Mouse (Mus musculus): ENCODE measurements around the gene Zfr2. TPM values are rescaled to one million over a fixed set of nuclear protein-coding genes. Genes with fewer than 3 reads are reported as not detected.
A peak's percentile ranks its signal among the peaks of the same experiment; 100 is the strongest.

The Zfr2 gene
- polyA plus RNA-seq, 1 experiment from 2014 or later: 19.5 TPM

- peaks cover 47% of the 10 kb centered on the region for H3K4me1 ChIP-seq
- under 1% methylated on average over 75 of the region's 80 CpGs for WGBS
These were observed 59.8 kb downstream of the Zfr2 start, which contains the start of gene Pip5k1c for GRCm38 (mm10) chr10:81292554-81293333. Pip5k1c (plus strand) TSS chr10:81292963.

GRCm38 (mm10) chr10:81293334-81294030 lies 60.5 kb downstream of the Zfr2 start:
- peak overlapping the region; percentile 95 for H3K9ac ChIP-seq (replicated peaks)
- peak overlapping the region; percentile 74 for H3K4me2 ChIP-seq (replicated peaks)
- peak; percentile 24 for ATAC-seq (replicated peaks)
- no peaks in the 10 kb centered on the region for H3K9me3 ChIP-seq
- 3% methylated on average over 25 of the region's 25 CpGs for WGBS
- peak overlapping the region; percentile 95 for H3K27ac ChIP-seq (replicated peaks)
- no peaks in the 10 kb centered on the region; the same call in 1 of the 2 replicates for H3K27me3 ChIP-seq
- H3K4me1 ChIP-seq: peaks cover 47% of the 10 kb centered on the region
- H3K4me3 ChIP-seq: peak overlapping the region; percentile 97
- H3K36me3 ChIP-seq: no peaks in the 10 kb centered on the region

More at GRCm38 (mm10) chr10:81292554-81293333, 59.8 kb downstream of the Zfr2 start, which contains the start of gene Pip5k1c:
- Histone ChIP-seq H3K27ac (replicated peaks) (peak within 1 kb of the TSS; percentile 95), H3K27me3 (no peaks in the 10 kb centered on the region; the same call in 1 of the 2 replicates), H3K36me3 (no peaks in the 10 kb centered on the region), H3K9ac (replicated peaks) (peak within 1 kb of the TSS; percentile 95), H3K9me3 (no peaks in the 10 kb centered on the region), H3K4me3 (peak within 1 kb of the TSS; percentile 97), H3K4me2 (replicated peaks) (peak within 1 kb of the TSS; percentile 74)
- peak; percentile 95 for ATAC-seq (replicated peaks)

DNA sequence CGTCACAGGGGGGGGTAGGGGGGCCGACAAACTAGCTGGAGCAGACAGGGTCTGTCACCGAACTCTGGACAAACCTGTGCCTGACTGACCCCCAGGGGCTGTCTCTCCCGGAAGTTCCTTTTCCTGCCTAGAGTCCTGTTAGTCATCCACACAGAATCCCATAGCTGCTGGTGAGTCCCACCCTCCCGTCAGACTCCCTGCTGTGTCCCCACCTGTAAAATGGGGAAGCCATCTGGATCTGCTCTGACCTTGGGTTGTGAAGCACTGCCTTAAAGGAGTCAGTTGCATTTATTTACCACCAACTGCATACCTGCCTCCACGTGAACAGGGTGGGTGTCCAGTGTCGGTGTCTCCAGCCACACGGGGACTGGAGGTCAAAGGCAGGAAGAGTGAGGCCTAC lies 61.5 kb downstream of the Zfr2 start:
- peak overlapping the region; percentile 97 for H3K4me3 ChIP-seq
- no peaks in the 10 kb centered on the region for H3K36me3 ChIP-seq
- H3K4me2 ChIP-seq (replicated peaks): peak overlapping the region; percentile 74
- peaks cover 45% of the 10 kb centered on the region for H3K4me1 ChIP-seq
- WGBS: 71% methylated on average over 8 of the region's 8 CpGs
- no peaks in the 10 kb centered on the region for H3K9me3 ChIP-seq
- peak overlapping the region; percentile 95 for H3K9ac ChIP-seq (replicated peaks)
- no peak overlapping the region for H3K27ac ChIP-seq (replicated peaks)
- no peak for ATAC-seq (replicated peaks)
- no peaks in the 10 kb centered on the region; the same call in 1 of the 2 replicates for H3K27me3 ChIP-seq

GRCm38 (mm10) chr10:81295185-81295584 lies 62.2 kb downstream of the Zfr2 start:
- Histone ChIP-seq H3K4me2 (replicated peaks) (0 out of 2 replicates have a peak overlapping the region, but pooled peaks have one; percentile 74), H3K27me3 (no peaks in the 10 kb centered on the region; the same call in 1 of the 2 replicates), H3K9ac (replicated peaks) (no peak overlapping the region), H3K27ac (replicated peaks) (no peak overlapping the region), H3K36me3 (no peaks in the 10 kb centered on the region), H3K9me3 (no peaks in the 10 kb centered on the region), H3K4me3 (no peak overlapping the region), H3K4me1 (peaks cover 44% of the 10 kb centered on the region)
- 91% methylated on average over 6 of the region's 6 CpGs for WGBS
- no peak for ATAC-seq (replicated peaks)

DNA sequence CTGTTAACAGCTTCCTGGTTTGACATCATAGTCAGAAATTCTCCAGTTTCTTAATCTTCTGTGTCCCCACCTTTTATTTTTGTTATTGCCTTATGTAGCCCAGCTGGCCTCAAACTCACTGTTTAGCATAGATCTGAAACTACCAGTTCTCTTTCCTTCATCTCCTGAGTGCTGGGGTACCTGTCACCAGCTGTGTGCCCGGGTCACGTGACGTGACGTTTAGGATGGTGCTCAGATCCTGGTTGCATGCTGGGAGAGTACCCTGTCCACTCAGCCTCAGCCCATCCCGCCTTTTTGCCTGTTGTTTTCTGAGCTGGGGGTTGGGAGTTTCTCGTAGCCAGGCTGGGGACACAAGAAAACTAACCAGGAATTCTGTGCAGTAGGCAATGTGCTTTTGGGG lies 64.3 kb downstream of the Zfr2 start:
- no peak for ATAC-seq (replicated peaks)
- Histone ChIP-seq H3K4me1 (peaks cover 36% of the 10 kb centered on the region), H3K9me3 (no peaks in the 10 kb centered on the region), H3K9ac (replicated peaks) (no peak overlapping the region), H3K4me2 (replicated peaks) (no peak overlapping the region), H3K27me3 (no peaks in the 10 kb centered on the region), H3K4me3 (no peak overlapping the region), H3K27ac (replicated peaks) (no peak overlapping the region), H3K36me3 (no peaks in the 10 kb centered on the region)
- 86% methylated on average over 6 of the region's 6 CpGs for WGBS

DNA sequence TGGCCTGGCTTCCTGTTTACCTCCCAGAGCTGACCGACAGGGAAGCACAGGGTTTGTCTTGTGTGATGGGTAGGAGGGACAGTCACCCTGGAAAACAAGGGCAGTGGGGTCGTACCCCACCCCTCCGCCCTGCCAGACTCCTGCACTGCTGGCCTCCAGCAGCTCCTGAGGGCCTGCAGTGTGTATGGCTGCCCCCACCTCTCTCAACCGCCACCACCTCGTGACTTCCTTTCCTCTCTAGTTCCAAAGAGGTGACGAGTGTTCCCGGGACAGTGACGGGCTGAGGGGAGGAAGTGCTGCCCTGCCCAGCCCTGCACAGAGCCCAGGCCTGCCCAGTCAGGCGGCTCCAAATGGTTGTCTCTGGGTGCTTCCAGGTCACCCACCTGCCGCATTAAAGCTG lies 64.9 kb downstream of the Zfr2 start:
- H3K4me2 ChIP-seq (replicated peaks): no peak overlapping the region
- no peak overlapping the region for H3K4me3 ChIP-seq
- H3K27me3 ChIP-seq: no peaks in the 10 kb centered on the region
- no peaks in the 10 kb centered on the region for H3K9me3 ChIP-seq
- peaks cover 42% of the 10 kb centered on the region for H3K4me1 ChIP-seq
- H3K9ac ChIP-seq (replicated peaks): no peak overlapping the region
- H3K36me3 ChIP-seq: no peaks in the 10 kb centered on the region
- H3K27ac ChIP-seq (replicated peaks): no peak overlapping the region
- ATAC-seq (replicated peaks): no peak
- 88% methylated on average over 10 of the region's 10 CpGs for WGBS

DNA sequence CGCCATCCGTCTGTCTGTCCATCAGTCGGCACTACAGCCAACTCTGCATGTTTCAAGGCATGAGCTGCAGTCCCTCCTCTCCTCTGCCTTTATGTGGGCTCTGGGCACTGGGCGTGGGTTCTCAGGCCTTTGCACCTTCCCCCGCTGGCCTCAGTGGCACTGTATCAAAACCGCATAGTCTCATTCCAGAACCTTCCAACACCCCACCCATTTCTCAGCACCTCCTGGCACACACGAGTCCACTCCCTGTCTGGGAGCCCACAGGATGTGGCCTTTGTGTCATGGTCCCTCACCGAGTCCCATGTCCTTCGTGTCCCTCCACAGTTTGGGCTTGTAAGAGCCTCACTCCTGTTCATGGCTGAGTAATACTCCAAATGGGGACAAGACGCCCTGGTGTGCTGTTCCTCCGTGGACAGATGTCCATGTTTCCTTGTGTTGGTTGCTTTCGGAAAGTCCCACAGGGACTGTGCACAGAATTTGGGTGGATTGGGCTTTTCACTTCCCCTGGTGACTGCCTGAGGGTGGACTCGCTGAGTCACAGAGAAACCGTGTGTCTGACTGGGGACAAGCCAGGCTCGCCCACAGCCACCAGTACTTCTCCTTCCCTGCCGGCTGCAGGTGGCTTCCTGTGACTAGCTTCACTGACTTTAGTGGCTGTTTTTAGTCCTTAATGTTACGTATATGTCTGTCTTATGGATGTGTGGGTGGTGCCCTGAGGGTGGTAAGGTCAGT lies 65.6 kb downstream of the Zfr2 start:
- Histone ChIP-seq H3K4me2 (replicated peaks) (no peak overlapping the region), H3K27ac (replicated peaks) (no peak overlapping the region), H3K4me3 (no peak overlapping the region), H3K27me3 (no peaks in the 10 kb centered on the region), H3K4me1 (peaks cover 49% of the 10 kb centered on the region), H3K9ac (replicated peaks) (no peak overlapping the region), H3K36me3 (no peaks in the 10 kb centered on the region), H3K9me3 (no peaks in the 10 kb centered on the region)
- ATAC-seq (replicated peaks): no peak
- WGBS: 96% methylated on average over 17 of the region's 17 CpGs

- H3K27ac ChIP-seq (replicated peaks): no peak overlapping the region
These were observed 66.8 kb downstream of the Zfr2 start for GRCm38 (mm10) chr10:81299585-81300351.

DNA sequence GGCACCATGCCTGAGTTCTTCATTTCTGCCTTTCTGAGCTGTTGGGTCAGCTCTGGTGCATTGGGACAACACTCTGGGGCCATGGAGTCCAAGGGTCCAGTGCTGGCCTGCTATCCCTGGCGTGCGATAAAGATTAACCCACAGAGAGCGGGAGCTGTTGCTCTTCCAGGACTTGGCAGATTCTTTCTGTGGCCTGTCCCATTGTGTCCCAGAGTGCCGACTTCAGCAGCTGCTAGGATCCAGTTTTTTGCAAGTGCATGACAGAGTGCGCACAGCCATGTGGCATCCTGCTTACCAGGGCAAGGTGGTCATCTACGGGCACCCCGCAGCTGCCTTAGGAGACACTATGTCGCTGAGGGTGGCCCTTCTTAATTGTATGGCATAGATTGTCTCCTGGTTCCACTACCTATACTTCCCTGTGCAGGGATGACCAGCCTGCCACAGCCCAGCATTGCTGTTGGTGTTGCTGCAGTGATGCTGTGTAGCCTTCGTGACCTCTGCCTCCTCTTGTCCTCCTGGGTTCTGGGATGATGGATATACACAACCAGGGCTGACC lies 67.5 kb downstream of the Zfr2 start:
- Histone ChIP-seq H3K9ac (replicated peaks) (no peak overlapping the region), H3K4me1 (peaks cover 31% of the 10 kb centered on the region), H3K27me3 (no peaks in the 10 kb centered on the region), H3K4me3 (no peak overlapping the region), H3K4me2 (replicated peaks) (no peak overlapping the region), H3K27ac (replicated peaks) (no peak overlapping the region), H3K36me3 (no peaks in the 10 kb centered on the region), H3K9me3 (no peaks in the 10 kb centered on the region)
- ATAC-seq (replicated peaks): no peak
- 81% methylated on average over 9 of the region's 9 CpGs for WGBS

More at GRCm38 (mm10) chr10:81299585-81300351, 66.8 kb downstream of the Zfr2 start:
- Histone ChIP-seq H3K36me3 (no peaks in the 10 kb centered on the region), H3K4me2 (replicated peaks) (no peak overlapping the region), H3K9me3 (no peaks in the 10 kb centered on the region), H3K4me3 (no peak overlapping the region), H3K4me1 (peaks cover 37% of the 10 kb centered on the region), H3K27me3 (no peaks in the 10 kb centered on the region), H3K9ac (replicated peaks) (no peak overlapping the region)
- 93% methylated on average over 14 of the region's 14 CpGs for WGBS
- ATAC-seq (replicated peaks): no peak

DNA sequence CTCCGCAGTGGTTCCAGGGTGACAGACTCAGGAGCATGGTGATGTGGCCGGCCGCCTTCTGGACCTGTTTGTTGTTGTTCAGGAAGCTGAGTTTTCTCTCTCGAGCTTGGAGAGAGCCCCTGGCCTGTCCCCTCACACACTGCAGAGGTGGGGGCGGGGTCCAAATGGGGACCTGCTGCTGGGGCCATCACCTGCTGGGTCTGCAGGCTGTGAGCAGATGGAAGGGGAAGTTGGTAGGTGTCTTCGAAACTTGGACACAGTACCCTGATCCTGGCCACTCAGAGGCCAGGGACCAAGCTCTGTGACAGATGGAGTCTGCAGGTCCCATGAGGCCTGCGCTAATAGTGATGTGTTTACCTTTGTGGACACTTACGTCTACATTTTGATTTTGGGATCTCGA lies 68.4 kb downstream of the Zfr2 start:
- WGBS: 84% methylated on average over 9 of the region's 9 CpGs
- Histone ChIP-seq H3K4me2 (replicated peaks) (no peak overlapping the region), H3K36me3 (peaks cover 8% of the 10 kb centered on the region), H3K27me3 (no peaks in the 10 kb centered on the region), H3K4me3 (no peak overlapping the region), H3K4me1 (peaks cover 22% of the 10 kb centered on the region), H3K27ac (replicated peaks) (no peak overlapping the region), H3K9ac (replicated peaks) (no peak overlapping the region), H3K9me3 (no peaks in the 10 kb centered on the region)
- no peak for ATAC-seq (replicated peaks)

All from forebrain, embryonic 15.5 days (tissue).